Mouse (Mus musculus): ENCODE measurements at regions not wholly inside any gene's neighbourhood (a gene's known extent, or its start where the extent isn't known, plus 50 kb on each side); places are given as distances from the start of the nearest gene placed in this dataset.

GRCm38 (mm10) chr10:29594969-29595368 lies 59.3 kb upstream of the Rspo3 start:
- TF ChIP-seq CTCF (IDR thresholded peaks at IDR 0.05; ENCODE audit: low read depth) = no peak
- TF ChIP-seq EP300 (IDR thresholded peaks at IDR 0.05; ENCODE audit: low read depth) = no peak

Measured in heart, postnatal 0 days (tissue).